Mouse (Mus musculus): ENCODE measurements around the gene Ddx50.

- TF ChIP-seq CTCF (IDR thresholded peaks at IDR 0.05; ENCODE audit: low read depth) = no peak
- no peak for TF ChIP-seq EP300 (IDR thresholded peaks at IDR 0.05; ENCODE audit: low read depth)
Observed at GRCm38 (mm10) chr10:62568861-62569260, 82.2 kb downstream of the Ddx50 start.
